Mouse (Mus musculus): Measurements from ENCODE around the gene Pnn.

- TF ChIP-seq USF1 (IDR thresholded peaks at IDR 0.05; ENCODE audit: low read depth, low read length) = no peak
- no peak for TF ChIP-seq TCF12 (IDR thresholded peaks at IDR 0.05; ENCODE audit: low read depth, low read length)
- no peak for TF ChIP-seq MYC (IDR thresholded peaks at IDR 0.05; ENCODE audit: low read depth, low read length)
- no peak for TF ChIP-seq JUND (IDR thresholded peaks at IDR 0.05; ENCODE audit: low read depth, low read length)
- TF ChIP-seq CTCF (IDR thresholded peaks at IDR 0.05 in 2 of 3, conservative IDR thresholded peaks at IDR 0.05 in 1 of 3; ENCODE audit: control insufficient read depth in 1 of 3, insufficient read depth in 1 of 3, low read depth in 2 of 3, low read length in 3 of 3, poor library complexity in 1 of 3, severe bottlenecking in 1 of 3) = no peak
- TF ChIP-seq POLR2A (IDR thresholded peaks at IDR 0.05; ENCODE audit: control insufficient read depth in 1 of 2, insufficient read depth in 1 of 2, low read depth in 1 of 2, low read length in 2 of 2, poor library complexity in 1 of 2) = no peak
Measured at GRCm38 (mm10) chr12:59060322-59060721, 6.4 kb upstream of the Pnn start.

All from MEL (cell line).